Mouse (Mus musculus): ENCODE results near the gene Idh1. TPM values are rescaled to one million over a fixed set of nuclear protein-coding genes. Genes with fewer than 3 reads are reported as not detected.

Idh1 gene
- polyA plus RNA-seq, 3 experiments from 2014 or later = 6.3 to 13.0 (median 9.4) TPM

- ATAC-seq = no peak
These were observed 10.1 kb downstream of the Idh1 start for GRCm38 (mm10) chr1:65176171-65176570.

GRCm38 (mm10) chr1:65173716-65174115 lies 12.6 kb downstream of the Idh1 start:
- ATAC-seq = no peak

GRCm38 (mm10) chr1:65171579-65171978 lies 14.7 kb downstream of the Idh1 start:
- no peak for ATAC-seq

- no peak for ATAC-seq
These were observed 16.4 kb downstream of the Idh1 start for GRCm38 (mm10) chr1:65169947-65170346.

GRCm38 (mm10) chr1:65169536-65169935 lies 16.8 kb downstream of the Idh1 start:
- no peak for ATAC-seq

- ATAC-seq = no peak
These were observed 18.8 kb downstream of the Idh1 start for GRCm38 (mm10) chr1:65167496-65167895.

- ATAC-seq = no peak
These were observed 24.1 kb downstream of the Idh1 start for GRCm38 (mm10) chr1:65162210-65162609.

GRCm38 (mm10) chr1:65156111-65156510 lies 30.2 kb downstream of the Idh1 start:
- ATAC-seq = no peak

- ATAC-seq = no peak
These were observed 31.5 kb downstream of the Idh1 start for GRCm38 (mm10) chr1:65154814-65155213.

GRCm38 (mm10) chr1:65147971-65148370 lies 38.3 kb downstream of the Idh1 start:
- ATAC-seq = no peak

- ATAC-seq = no peak
These were observed 39.0 kb downstream of the Idh1 start for GRCm38 (mm10) chr1:65147326-65147725.

- ATAC-seq = no peak
These were observed 39.7 kb downstream of the Idh1 start for GRCm38 (mm10) chr1:65146601-65147000.

GRCm38 (mm10) chr1:65144783-65145182 lies 41.5 kb downstream of the Idh1 start:
- ATAC-seq = no peak

- ATAC-seq = no peak
These were observed 48.7 kb downstream of the Idh1 start for GRCm38 (mm10) chr1:65137560-65137959.

- no peak for ATAC-seq
These were observed 53.5 kb downstream of the Idh1 start for GRCm38 (mm10) chr1:65132833-65133232.

- no peak for ATAC-seq
These were observed 54.6 kb downstream of the Idh1 start for GRCm38 (mm10) chr1:65131671-65132070.

GRCm38 (mm10) chr1:65130226-65130625 lies 56.1 kb downstream of the Idh1 start:
- ATAC-seq = no peak

GRCm38 (mm10) chr1:65129634-65130180 lies 56.6 kb downstream of the Idh1 start:
- no peak for ATAC-seq

GRCm38 (mm10) chr1:65122574-65123372 lies 63.5 kb downstream of the Idh1 start, which contains the start of gene D630023F18Rik:
TSS of gene D630023F18Rik (minus strand) at chr1:65123214.
- no peak for ATAC-seq

- no peak for ATAC-seq
These were observed 66.9 kb downstream of the Idh1 start, which contains the start of gene Gm28845 for GRCm38 (mm10) chr1:65119438-65119837. TSS of gene Gm28845 (minus strand) at chr1:65119558.

GRCm38 (mm10) chr1:65118150-65118913 lies 68.0 kb downstream of the Idh1 start:
- ATAC-seq = no peak

GRCm38 (mm10) chr1:65113536-65114172 lies 72.6 kb downstream of the Idh1 start:
- no peak for ATAC-seq

GRCm38 (mm10) chr1:65112807-65113196 lies 73.5 kb downstream of the Idh1 start:
- no peak for ATAC-seq
